In the genomic region with DNA sequence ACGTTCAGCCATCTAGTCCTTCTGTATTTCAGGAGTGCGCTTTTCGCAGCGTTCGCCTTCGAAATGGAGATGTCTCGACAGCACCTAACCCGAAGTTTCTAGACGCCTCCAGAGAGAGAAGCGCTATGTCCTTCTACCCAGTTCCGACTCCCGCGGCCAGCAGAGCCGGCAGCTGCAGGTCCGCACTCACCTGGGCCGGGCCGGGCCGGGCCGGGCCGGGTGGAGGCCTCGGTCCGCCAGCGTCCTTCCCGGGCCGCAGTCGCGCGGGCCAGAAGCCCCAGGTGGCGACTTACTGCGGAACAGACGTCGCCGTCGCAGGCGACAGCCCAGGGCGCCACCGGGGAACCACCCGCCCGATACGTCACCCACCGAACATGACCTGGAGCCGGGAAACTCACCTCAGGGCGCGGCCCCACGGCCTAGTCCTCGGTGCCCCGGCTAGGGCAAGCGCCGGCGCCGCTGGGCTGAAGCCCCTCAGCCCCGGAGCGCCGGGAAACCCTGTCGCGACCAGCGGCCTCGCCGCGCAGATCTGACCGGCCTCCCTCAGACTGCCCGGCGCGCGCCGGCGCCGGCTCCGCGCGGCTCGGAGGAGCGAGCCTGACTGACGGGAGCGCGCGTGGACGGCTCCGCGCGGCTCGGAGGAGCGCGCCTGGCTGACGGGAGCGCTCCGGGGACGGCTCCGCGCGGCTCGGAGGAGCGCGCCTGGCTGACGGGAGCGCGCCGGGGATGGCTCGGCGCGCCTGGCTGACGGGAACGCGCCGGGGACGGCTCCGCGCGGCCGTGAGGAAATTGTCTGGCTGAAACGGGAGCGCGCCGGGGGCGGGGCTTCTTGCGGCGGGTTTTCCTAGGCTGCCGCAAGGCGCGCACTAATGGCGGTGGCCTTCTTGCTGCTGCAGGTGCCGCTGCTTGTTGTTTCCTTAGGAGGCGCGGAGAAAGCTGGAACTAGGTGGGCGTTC, we compare ENCODE assay signal across 8 mouse cellular contexts. TPM values are rescaled to one million over a fixed set of nuclear protein-coding genes. Genes with fewer than 3 reads are reported as not detected.
DNase-seq lines count a peak whose midpoint lies in the region; ATAC-seq lines count a peak whose summit lies in the region.

Ubxn2a (minus strand) TSS at position 755 of the 956 bp plus-strand sequence.

- peak; percentile 97 for DNase-seq in NIH3T3 (ENCODE audit: low read depth)
- DNase-seq in cerebellum, postnatal 10 days: peak; percentile 99
- peak; percentile 86 to 93 for DNase-seq in frontal cortex, postnatal 10 days (ENCODE audit: low spot score in 2 of 2)
- peak; percentile 93 to 94 for DNase-seq in layer of hippocampus, postnatal 14 days (ENCODE audit: low spot score in 2 of 2)
- peak; percentile 95 for DNase-seq in lung, postnatal 14 days
- DNase-seq in retina, embryonic 14.5 days (ENCODE audit: low spot score): peak; percentile 96
- peak; percentile 99 for DNase-seq in thymus, postnatal 4 days

- H3K4me1 ChIP-seq in hindbrain, embryonic 12.5 days: no peaks in the 10 kb centered on the region

- H3K9me3 ChIP-seq in hindbrain, embryonic 12.5 days (replicated peaks): no peaks in the 10 kb centered on the region

- H3K4me2 ChIP-seq in hindbrain, embryonic 12.5 days (replicated peaks): peak within 1 kb of the TSS; percentile 77

- H3K27ac ChIP-seq in hindbrain, embryonic 12.5 days: peak within 1 kb of the TSS; percentile 87

- peak within 1 kb of the TSS; percentile 72 for H3K4me3 ChIP-seq in hindbrain, embryonic 12.5 days

- no peaks in the 10 kb centered on the region for H3K27me3 ChIP-seq in hindbrain, embryonic 12.5 days

- H3K9ac ChIP-seq in hindbrain, embryonic 12.5 days: peak within 1 kb of the TSS; percentile 82

- under 1% methylated on average over 121 of the region's 125 CpGs for WGBS in hindbrain, embryonic 12.5 days

- peak; percentile 96 for ATAC-seq in hindbrain, embryonic 12.5 days (ENCODE audit: low FRiP score)

- no peaks in the 10 kb centered on the region for H3K36me3 ChIP-seq in hindbrain, embryonic 12.5 days

RNA-seq across cellular contexts. Expression of gene Ubxn2a, which starts in this region (rescaled TPM):
- polyA plus RNA-seq in hindbrain, embryonic 12.5 days (2016; fragmentation: Nextera tagmentation; extraction: Ambion mirVana): 36.0 and 38.9 TPM in 2 replicates
- total RNA-seq in layer of hippocampus, postnatal 14 days (2021): 10 to 100 TPM; 43.2 to 49.6 TPM

Comparison
In these comparisons a context has a peak if more than half of its experiments do, and no peak if none do; other contexts are left out.
1. Peak in every context shown above with its lines: DNase-seq, ATAC-seq, H3K4me3 ChIP-seq and H3K27ac ChIP-seq.